Mouse (Mus musculus): ENCODE results near the gene Mccc2.

The Mccc2 gene

DNA sequence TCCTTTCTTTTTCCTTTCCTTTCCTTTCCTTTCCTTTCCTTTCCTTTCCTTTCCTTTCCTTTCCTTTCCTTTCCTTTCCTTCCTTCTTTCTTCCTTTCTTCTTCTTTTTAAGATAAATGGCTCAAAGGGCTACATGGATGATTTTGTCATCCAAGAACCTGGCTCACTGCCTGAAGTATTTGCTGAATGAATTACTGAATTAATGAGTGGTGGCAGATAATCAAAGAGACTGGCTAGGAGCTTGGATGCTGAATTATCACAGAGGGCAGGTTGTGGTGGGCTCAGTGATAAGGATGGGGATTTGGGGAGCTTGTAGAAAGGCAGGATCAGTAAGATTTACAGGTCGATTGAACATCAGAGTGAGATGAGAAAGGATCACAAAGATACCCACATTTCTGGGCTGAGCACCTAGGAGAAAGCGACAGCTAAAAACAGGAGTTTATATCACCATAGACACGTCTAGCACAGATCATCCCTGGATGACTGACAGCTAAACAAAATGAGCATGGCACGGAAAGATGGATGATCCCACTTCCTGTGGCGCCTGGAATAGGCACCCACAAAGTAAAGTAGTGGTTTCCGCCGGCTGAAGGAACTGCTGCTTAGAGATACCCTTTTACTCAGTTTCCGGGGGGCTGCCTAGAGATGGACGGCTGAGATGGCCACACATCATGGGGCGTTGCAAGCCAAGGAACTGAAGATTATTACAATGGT lies 76.7 kb downstream of the Mccc2 start:
- no peak for DNase-seq

- no peak for DNase-seq
These were observed 77.7 kb downstream of the Mccc2 start for GRCm38 (mm10) chr13:99937741-99938140.

DNA sequence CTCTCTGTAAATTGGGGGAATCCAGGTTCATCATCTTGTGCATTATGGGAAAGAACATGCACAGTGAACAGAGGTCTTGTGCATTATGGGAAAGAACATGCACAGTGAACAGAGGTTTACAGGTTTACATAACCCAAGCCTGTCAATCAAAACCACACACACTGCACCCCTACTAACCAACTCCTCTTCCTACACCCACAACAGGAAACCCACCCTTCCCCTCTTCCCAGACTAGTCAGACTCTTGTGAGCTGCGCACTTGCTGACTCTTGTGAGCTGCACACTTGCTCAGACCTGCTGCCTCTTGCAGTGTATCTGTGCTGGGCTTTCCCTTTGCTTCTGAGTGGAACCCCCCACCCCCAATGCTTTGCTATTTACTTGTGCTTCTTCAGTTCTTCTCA lies 83.0 kb downstream of the Mccc2 start:
- no peak for DNase-seq

DNA sequence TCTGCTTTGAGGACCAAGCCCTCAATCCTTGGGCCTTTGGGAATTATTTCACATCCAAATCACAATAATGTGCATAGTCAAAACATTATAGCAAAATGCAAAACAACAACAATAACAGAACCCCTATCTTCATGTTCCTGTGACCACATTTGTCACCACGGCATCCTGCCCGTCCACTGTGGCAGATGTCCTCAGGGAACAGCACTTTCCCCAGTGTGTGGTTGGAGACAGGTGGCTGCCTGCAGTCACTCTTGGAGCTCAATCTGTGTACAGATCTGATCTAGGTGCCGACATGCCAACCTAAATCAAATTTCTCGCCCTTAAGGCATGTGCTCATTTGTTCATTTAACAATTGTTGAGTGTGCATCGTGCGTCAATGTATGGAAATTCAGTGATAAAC lies 83.9 kb downstream of the Mccc2 start:
- no peak for DNase-seq

- DNase-seq: no peak
These were observed 89.2 kb downstream of the Mccc2 start for GRCm38 (mm10) chr13:99926249-99926648.

- DNase-seq: no peak
These were observed 99.8 kb downstream of the Mccc2 start for GRCm38 (mm10) chr13:99915632-99916031.

DNA sequence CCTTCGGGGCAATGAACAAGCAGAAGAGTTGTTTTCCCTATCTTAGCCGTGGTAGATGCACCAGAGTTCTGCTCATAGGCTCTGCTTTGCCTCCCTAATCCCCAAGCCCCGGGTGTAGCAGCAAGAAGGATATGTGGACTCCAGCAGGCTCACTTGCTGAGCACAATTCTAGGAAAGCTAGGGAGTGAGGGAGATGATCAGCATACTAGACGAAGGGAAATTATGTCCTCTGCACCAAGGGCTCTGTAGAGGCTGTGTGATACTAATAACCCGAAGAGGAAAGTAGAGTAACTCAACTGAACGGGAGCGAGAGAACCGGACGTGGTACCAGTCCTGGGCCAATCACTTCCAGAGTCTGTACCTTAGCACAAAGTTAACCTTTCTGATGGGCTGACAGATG lies 114.5 kb downstream of the Mccc2 start, which contains the start of gene Cartpt:
Gene Cartpt (minus strand): TSS at position 127 of the 400 bp plus-strand sequence.
- DNase-seq: no peak

DNA sequence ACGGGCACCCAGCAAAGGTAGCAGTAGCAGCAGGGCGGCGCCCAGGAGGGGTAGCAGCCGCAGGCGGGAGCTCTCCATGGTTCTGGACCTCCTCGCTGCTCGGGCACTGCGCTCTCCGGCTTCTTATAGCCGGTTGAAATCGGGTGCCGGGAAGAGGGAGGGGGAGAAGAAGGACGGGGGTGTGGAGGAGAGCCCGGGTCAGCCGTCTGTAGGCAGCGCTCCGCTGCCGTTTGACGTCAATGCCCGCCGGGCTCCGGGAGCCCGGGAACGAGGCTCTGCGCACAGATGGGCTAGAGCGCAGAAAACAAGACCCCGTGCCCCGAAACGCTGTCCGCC lies 114.9 kb downstream of the Mccc2 start:
- no peak for DNase-seq

GRCm38 (mm10) chr13:99899670-99900556 lies 115.5 kb downstream of the Mccc2 start:
- no peak for DNase-seq

- no peak for DNase-seq
These were observed 116.6 kb downstream of the Mccc2 start for GRCm38 (mm10) chr13:99898816-99899215.

All from cerebellum, adult 11 months (tissue).